Mouse (Mus musculus) E14TG2a.4 (cell line): Measurements from ENCODE around the gene Uba52.

Experiments
- CTCF ChIP-seq: conservative IDR thresholded peaks from 2 replicates; pipeline ENCODE4 v1.5.1; 2014; ENCODE audit warnings: low read length
- NANOG ChIP-seq: IDR thresholded peaks from 2 replicates; pipeline ENCODE4 v1.6.1; 2014; ENCODE audit warnings: borderline replicate concordance, low read length, mixed read lengths
- POU5F1 ChIP-seq: IDR thresholded peaks from 2 replicates; pipeline ENCODE4 v1.6.1; 2014; ENCODE audit warnings: low read length, borderline replicate concordance

DNA sequence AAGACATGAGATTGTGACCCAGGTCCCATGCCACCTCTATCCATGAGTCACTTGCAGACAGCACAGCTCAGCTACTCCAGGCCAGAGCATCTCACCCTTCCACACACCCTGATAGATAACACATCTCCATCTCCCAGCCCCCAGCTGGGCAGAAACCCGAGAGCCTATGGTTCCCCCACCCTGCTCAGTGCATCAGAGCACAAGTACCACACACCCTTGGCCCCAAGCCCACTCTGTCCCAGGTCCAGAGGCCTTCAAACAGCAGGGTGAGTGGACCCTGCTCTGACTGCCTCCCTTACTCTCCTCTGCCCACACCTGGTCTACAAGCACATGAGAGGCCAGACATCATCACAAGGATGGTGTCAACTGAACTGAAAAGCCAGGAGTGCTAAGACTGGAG lies 42.7 kb downstream of the Uba52 start:
- no peak for TF ChIP-seq CTCF
- TF ChIP-seq POU5F1: no peak
- TF ChIP-seq NANOG: no peak
